Mouse (Mus musculus) macrophage (primary cell): ENCODE results near the gene Tomm22. TPM values are rescaled to one million over a fixed set of nuclear protein-coding genes. Genes with fewer than 3 reads are reported as not detected.

Experiments
- polyA plus RNA-seq: library from polyadenylated mRNA; stranded (reverse); fragments of 250-400 nt; gene quantifications from 3 replicates; pipeline ENCODE4 v1.2.4, GENCODE M21; 2018; ENCODE audit warnings: inconsistent platforms

Gene Tomm22
- polyA plus RNA-seq, 1 experiment from 2014 or later = 71.6 TPM

Other genes starting within 250 kb of the Tomm22 start
- 18.1 to 38.8 TPM (median 37.6 TPM) in 3 replicates for gene Csnk1e, start 215.3 kb upstream of the Tomm22 start, polyA plus RNA-seq
- not detected in 3 replicates for gene Kcnj4, start 165.6 kb upstream of the Tomm22 start, polyA plus RNA-seq
- gene Kdelr3, start 154.4 kb upstream of the Tomm22 start, polyA plus RNA-seq = not detected in 3 replicates
- gene Ddx17, start 124.1 kb upstream of the Tomm22 start, polyA plus RNA-seq = 83.2 to 165 TPM (median 122 TPM) in 3 replicates
- gene Dmc1, start 65.8 kb upstream of the Tomm22 start, polyA plus RNA-seq = not detected in 3 replicates
- 0.34 to 1.0 TPM in 2 of 3 replicates, not detected in the other for gene Fam227a, start 11.9 kb upstream of the Tomm22 start, polyA plus RNA-seq
- 11.0 to 24.8 TPM (median 14.4 TPM) in 3 replicates for gene Cby1, start 11.7 kb upstream of the Tomm22 start, polyA plus RNA-seq
- gene Josd1, start 17.1 kb downstream of the Tomm22 start, polyA plus RNA-seq = 13.3 to 18.4 TPM (median 16.8 TPM) in 3 replicates
- gene Gtpbp1, start 20.0 kb downstream of the Tomm22 start, polyA plus RNA-seq = 18.0 to 29.2 TPM (median 22.4 TPM) in 3 replicates
- 29.8 to 44.7 TPM (median 30.4 TPM) in 3 replicates for gene Sun2, start 71.7 kb downstream of the Tomm22 start, polyA plus RNA-seq
- 16.8 to 18.9 TPM (median 17.3 TPM) in 3 replicates for gene Dnal4, start 107.0 kb downstream of the Tomm22 start, polyA plus RNA-seq
- gene Nptxr, start 133.9 kb downstream of the Tomm22 start, polyA plus RNA-seq = 0.20 to 0.89 TPM (median 0.76 TPM) in 3 replicates
- not detected in 3 replicates for gene Npcd, start 163.4 kb downstream of the Tomm22 start, polyA plus RNA-seq
- gene Cbx6, start 163.8 kb downstream of the Tomm22 start, polyA plus RNA-seq = 5.7 to 7.7 TPM (median 6.8 TPM) in 3 replicates
- gene Apobec3, start 220.8 kb downstream of the Tomm22 start, polyA plus RNA-seq = 22.8 to 91.0 TPM (median 42.5 TPM) in 3 replicates